Mouse (Mus musculus) stomach, embryonic 15.5 days (tissue): Measurements from ENCODE around the gene Rtl10. TPM values are rescaled to one million over a fixed set of nuclear protein-coding genes. Genes with fewer than 3 reads are reported as not detected.
"Not testable (repeated sequence)": the region's sequence is repeated elsewhere in the genome, so short reads cannot be mapped to it uniquely, and the experiment has no call there.

Source experiments
- ATAC-seq: fragments of 200-750 bp; cut with Nextera tagmentation; 2 replicates; pipeline ENCODE4 v1.8.0; 2017; ENCODE audit warnings: low read depth, moderate number of reproducible peaks, moderate TSS enrichment; ENCODE audit not compliant: insufficient read depth, low FRiP score
- H3K27ac ChIP-seq: fragments of 300-500 bp; sonication (generic); 2 replicates; pipeline ENCODE4 v1.5.1; 2015; ENCODE audit warnings: mild to moderate bottlenecking, inconsistent platforms
- H3K27me3 ChIP-seq: fragments of 300-500 bp; sonication (generic); replicated peaks from 2 replicates; pipeline ENCODE4 v1.6.1; 2015; ENCODE audit warnings: inconsistent platforms
- H3K36me3 ChIP-seq: fragments of 300-500 bp; sonication (generic); 2 replicates; pipeline ENCODE4 v1.6.1; 2015; ENCODE audit warnings: inconsistent platforms
- H3K4me1 ChIP-seq: fragments of 300-500 bp; sonication (generic); 2 replicates; pipeline ENCODE4 v1.6.1; 2015; ENCODE audit warnings: inconsistent platforms
- H3K4me2 ChIP-seq: fragments of 300-500 bp; sonication (generic); 2 replicates; pipeline ENCODE4 v1.6.1; 2015; ENCODE audit warnings: mild to moderate bottlenecking, inconsistent platforms
- H3K4me3 ChIP-seq: fragments of 300-500 bp; sonication (generic); replicated peaks from 2 replicates; pipeline ENCODE4 v1.5.1; 2015; ENCODE audit warnings: inconsistent platforms
- H3K9ac ChIP-seq: fragments of 300-500 bp; sonication (generic); 2 replicates; pipeline ENCODE4 v1.6.1; 2015; ENCODE audit warnings: inconsistent platforms
- H3K9me3 ChIP-seq: fragments of 300-500 bp; sonication (generic); 2 replicates; pipeline ENCODE4 v1.6.1; 2016; ENCODE audit warnings: inconsistent platforms
- WGBS: fragments of 180-500 bp; shearing (Covaris S2); methylation state at CpG from one replicate; pipeline ENCODE4 v1.1.7; 2015; 5-methylcytosine and 5-hydroxymethylcytosine counted together
- polyA plus RNA-seq: library from polyadenylated mRNA; unstranded; fragments of >200 nt; fragmentation: Nextera tagmentation; extraction: Ambion mirVana; gene quantifications from 2 replicates; pipeline ENCODE4 v1.2.1, GENCODE M21; 2015

The Rtl10 gene
- polyA plus RNA-seq, 1 experiment from 2014 or later: 2.7 TPM

DNA sequence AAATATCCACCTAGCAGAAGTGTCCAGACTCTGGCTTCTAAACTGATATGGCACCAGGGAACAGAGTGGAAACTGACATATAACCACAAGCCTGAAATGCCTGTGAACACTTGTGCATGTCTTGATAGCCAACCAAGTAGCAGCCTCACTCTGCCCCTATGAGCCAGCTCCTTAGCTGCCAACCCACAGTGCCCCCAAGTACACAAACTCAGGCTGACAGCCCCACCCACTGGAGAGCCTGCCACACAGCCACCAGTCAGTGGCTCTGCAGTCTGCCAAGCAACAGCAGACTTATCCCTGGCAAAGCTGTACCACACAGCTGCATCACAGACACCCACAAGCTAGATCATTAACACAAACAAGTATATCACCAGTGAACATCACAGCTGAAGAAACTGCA lies 19.4 kb downstream of the Rtl10 start:
- H3K4me3 ChIP-seq: no peak overlapping the region
- H3K4me2 ChIP-seq: no peak overlapping the region
- H3K4me1 ChIP-seq: no peaks in the 10 kb centered on the region
- no peaks in the 10 kb centered on the region for H3K9me3 ChIP-seq
- H3K9ac ChIP-seq: no peak overlapping the region
- ATAC-seq: no peak
- no peaks in the 10 kb centered on the region for H3K36me3 ChIP-seq
- no peaks in the 10 kb centered on the region for H3K27me3 ChIP-seq
- no peak overlapping the region for H3K27ac ChIP-seq

DNA sequence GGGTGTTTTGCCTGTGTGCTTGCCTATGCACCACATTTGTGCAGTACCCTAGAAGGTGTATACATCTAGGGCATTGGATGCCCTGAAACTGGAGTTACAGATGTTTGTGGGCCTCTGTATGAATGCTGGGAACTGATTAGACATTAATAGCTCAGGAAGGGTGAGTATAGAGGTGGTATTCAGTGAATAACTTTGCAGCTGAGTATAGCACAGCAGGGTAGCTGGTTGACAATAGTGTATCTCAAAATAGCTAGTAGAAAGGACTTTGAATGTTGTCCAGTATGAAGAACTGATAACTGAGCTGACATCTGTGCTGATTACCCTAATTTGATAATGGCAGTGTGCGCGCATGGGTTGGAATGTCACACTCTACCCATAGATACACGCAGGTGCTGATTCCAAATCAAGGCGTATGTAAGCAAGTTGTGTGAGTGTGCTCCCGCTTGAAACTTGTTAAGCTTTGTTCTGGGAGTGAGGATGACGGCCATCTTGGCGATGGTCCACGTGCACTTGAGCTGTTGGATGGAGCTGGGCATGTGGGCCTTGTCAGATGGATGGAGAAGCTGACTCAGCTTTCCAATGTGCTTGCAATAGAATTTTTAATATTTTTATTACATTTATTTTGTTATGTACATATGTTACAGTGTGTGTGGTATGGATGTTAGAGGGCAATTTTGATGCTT lies 25.0 kb downstream of the Rtl10 start:
- no peak for ATAC-seq
- no peaks in the 10 kb centered on the region for H3K4me1 ChIP-seq
- WGBS: 85% methylated on average over 8 of the region's 8 CpGs
- H3K36me3 ChIP-seq: no peaks in the 10 kb centered on the region
- no peak overlapping the region for H3K9ac ChIP-seq
- H3K9me3 ChIP-seq: no peaks in the 10 kb centered on the region
- no peak overlapping the region for H3K4me3 ChIP-seq
- no peak overlapping the region for H3K27ac ChIP-seq
- H3K4me2 ChIP-seq: no peak overlapping the region
- H3K27me3 ChIP-seq: no peaks in the 10 kb centered on the region

DNA sequence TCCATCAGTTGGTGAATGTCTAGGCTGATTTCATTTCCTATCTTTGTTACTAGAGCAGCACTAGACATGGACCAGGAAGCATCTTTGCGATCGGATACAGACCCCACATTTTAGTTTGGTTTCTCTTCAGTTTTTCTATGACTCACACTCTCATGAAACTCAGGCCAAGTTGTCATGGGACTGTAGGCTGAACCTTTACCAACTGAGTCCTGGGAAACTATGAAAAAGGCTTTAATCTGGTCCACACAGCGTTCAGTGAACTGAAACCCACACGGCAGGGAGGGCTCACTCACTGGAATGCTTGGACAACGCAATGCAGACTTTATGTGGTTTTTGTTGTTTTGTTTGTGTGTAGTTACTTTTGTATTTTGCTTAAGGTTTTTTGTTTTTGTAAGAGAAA lies 30.0 kb downstream of the Rtl10 start:
- H3K4me3 ChIP-seq: no peak overlapping the region
- no peaks in the 10 kb centered on the region for H3K36me3 ChIP-seq
- no peak for ATAC-seq
- H3K9me3 ChIP-seq: no peaks in the 10 kb centered on the region
- 89% methylated on average over 5 of the region's 5 CpGs for WGBS
- H3K27ac ChIP-seq: no peak overlapping the region
- H3K27me3 ChIP-seq: no peaks in the 10 kb centered on the region
- no peaks in the 10 kb centered on the region for H3K4me1 ChIP-seq
- no peak overlapping the region for H3K9ac ChIP-seq
- no peak overlapping the region for H3K4me2 ChIP-seq

DNA sequence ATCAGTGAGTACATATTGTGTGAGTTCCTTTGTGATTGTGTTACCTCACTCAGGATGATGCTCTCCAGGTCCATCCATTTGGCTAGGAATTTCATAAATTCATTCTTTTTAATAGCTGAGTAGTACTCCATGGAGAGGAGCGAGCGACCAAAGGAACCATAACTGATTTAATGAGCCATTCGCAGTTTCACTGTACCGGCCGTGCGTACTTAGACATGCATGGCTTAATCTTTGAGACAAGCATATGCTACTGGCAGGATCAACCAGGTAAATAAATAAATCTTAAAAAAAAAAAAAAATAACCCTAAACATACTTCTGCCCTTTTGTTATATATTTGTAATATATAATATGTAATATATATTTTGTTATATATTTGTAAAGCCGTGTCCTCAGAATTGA lies 34.4 kb downstream of the Rtl10 start:
- not testable (repeated sequence) for H3K9ac ChIP-seq, H3K27ac ChIP-seq, H3K27me3 ChIP-seq, H3K4me1 ChIP-seq, H3K4me3 ChIP-seq, H3K36me3 ChIP-seq, H3K4me2 ChIP-seq, H3K9me3 ChIP-seq
- 93% methylated on average over 7 of the region's 7 CpGs for WGBS
- ATAC-seq: peak; percentile 100

DNA sequence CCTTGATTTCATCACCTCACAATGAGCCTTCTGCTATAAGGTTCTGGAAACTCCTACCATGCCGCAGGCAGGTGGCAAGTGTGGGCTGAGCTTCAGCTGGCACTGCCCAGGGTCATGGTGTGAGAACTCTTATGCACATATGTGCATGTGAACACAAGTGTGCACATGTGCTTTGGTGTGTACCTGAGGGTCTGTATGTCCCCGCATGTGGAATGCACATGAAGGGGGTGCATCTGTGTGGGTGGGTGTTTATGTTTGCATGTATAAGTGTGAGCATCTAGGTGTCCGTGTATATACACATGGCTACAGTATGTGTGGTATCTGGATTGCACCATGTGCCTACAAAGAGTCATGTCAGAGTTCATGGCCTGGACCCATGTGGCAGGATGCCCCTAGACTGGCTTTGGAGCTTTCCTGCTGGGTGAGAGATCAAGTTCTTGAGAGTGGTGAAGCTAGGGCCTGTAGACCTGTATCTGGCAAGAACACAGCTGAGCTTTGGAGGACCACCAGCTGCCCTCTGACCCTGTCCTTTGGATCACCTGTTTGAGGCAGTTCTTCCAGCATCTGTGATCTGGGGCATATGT lies 38.8 kb downstream of the Rtl10 start:
- WGBS: 86% methylated on average over 3 of the region's 3 CpGs
- H3K4me1 ChIP-seq: no peaks in the 10 kb centered on the region

DNA sequence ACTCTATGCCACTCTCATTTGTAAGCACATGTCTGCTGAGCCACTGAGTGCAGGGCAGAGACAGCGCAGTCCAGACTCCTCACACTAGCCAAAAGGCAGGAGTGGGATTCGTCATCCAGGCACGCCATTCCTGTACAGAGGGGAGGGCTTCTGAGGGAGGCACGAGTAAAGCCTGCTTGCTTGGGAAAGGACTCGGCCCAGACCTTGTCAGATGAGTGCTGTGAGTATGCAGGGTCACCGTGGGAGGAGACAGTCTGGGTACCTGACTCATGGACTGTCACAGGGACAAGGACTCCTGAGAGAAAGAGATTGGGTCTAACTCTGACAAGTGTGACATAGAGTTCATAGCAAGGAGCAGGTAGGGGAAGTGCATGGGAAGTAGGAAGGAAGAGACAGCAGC lies 40.6 kb downstream of the Rtl10 start:
- Histone ChIP-seq H3K4me1 (no peaks in the 10 kb centered on the region), H3K36me3 (no peaks in the 10 kb centered on the region), H3K4me3 (no peak overlapping the region), H3K9me3 (no peaks in the 10 kb centered on the region), H3K27me3 (no peaks in the 10 kb centered on the region), H3K4me2 (no peak overlapping the region), H3K27ac (no peak overlapping the region), H3K9ac (no peak overlapping the region)
- ATAC-seq: no peak
- WGBS: 56% methylated on average over 6 of the region's 6 CpGs

More for the DNA sequence above, 38.8 kb downstream of the Rtl10 start:
- Histone ChIP-seq H3K9ac (no peak overlapping the region), H3K27me3 (no peaks in the 10 kb centered on the region), H3K36me3 (no peaks in the 10 kb centered on the region), H3K4me2 (no peak overlapping the region), H3K9me3 (no peaks in the 10 kb centered on the region), H3K4me3 (no peak overlapping the region), H3K27ac (no peak overlapping the region)
- no peak for ATAC-seq

DNA sequence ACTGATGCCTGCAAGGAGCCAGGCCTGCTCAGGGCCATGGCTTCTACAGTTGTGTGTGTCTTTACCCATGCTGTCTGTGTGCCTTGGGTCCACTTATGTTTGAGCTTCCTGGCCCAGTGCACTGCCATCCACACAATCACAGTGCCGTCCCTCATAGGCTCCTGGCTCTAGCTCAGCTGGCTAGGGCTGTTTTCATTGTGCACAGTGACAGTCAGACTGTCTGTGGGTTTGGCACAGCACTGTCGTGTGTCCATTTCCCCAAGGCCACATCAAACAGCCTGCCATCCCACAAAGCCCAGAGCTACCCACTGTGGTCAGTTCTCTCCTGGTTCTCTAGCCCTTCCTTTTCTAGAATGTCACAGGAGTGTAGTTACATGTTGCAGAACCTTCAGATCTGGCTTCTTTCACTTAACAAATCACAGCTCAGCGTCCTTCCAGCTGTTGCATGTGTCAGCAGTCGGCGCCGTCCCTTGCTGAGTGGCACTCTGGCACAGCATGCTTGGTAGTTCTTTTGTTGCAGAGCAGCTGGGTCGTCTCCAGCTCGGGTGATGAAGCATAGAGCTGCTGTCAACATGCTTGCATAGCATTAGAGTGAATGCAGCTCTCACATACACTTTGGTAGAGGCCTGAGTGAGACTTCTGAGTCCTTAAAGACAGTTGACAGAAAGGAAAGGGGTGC lies 44.6 kb downstream of the Rtl10 start:
- no peak overlapping the region for H3K4me3 ChIP-seq
- H3K4me2 ChIP-seq: no peak overlapping the region
- WGBS: 62% methylated on average over 8 of the region's 8 CpGs
- no peak for ATAC-seq
- H3K27me3 ChIP-seq: no peaks in the 10 kb centered on the region
- no peaks in the 10 kb centered on the region for H3K9me3 ChIP-seq
- H3K4me1 ChIP-seq: no peaks in the 10 kb centered on the region
- no peak overlapping the region for H3K9ac ChIP-seq
- H3K27ac ChIP-seq: no peak overlapping the region
- H3K36me3 ChIP-seq: no peaks in the 10 kb centered on the region

DNA sequence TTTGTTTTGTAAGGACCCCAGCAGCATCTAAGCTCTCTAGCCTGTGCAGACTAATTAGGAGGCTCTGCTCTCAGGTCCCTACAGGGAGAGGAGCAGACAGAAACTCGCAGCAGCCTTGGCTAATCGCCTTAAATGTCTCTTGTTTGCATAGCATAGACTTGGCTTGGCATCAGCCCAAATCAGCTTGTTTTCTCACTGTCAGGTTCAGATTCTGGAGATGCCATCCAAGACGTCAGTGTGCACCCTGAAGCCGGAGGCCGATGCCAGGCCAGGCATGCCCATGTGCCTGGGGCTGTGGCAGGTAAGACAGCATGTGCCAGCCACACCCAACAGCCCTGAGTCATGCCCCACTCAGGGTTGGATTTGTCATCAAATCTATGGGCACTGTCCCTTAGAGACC lies 49.2 kb downstream of the Rtl10 start:
- WGBS: 71% methylated on average over 5 of the region's 5 CpGs
- H3K4me1 ChIP-seq: no peaks in the 10 kb centered on the region
- no peak for ATAC-seq
- H3K9ac ChIP-seq: no peak overlapping the region
- H3K27me3 ChIP-seq: no peaks in the 10 kb centered on the region
- H3K4me3 ChIP-seq: no peak overlapping the region
- H3K4me2 ChIP-seq: no peak overlapping the region
- H3K36me3 ChIP-seq: no peaks in the 10 kb centered on the region
- H3K27ac ChIP-seq: no peak overlapping the region
- no peaks in the 10 kb centered on the region for H3K9me3 ChIP-seq

Other genes with a start within 250 kb of the Rtl10 start
- gene Gm49776, start 240.6 kb upstream of the Rtl10 start, polyA plus RNA-seq: 1.1 TPM in 2 replicates
- 25.9 and 28.2 TPM in 2 replicates for gene Dgcr8, start 209.7 kb upstream of the Rtl10 start, polyA plus RNA-seq
- 29.0 and 34.9 TPM in 2 replicates for gene Tango2, start 150.8 kb upstream of the Rtl10 start, polyA plus RNA-seq
- gene Arvcf, start 150.7 kb upstream of the Rtl10 start, polyA plus RNA-seq: 25.3 and 28.7 TPM in 2 replicates
- gene Txnrd2, start 72.5 kb upstream of the Rtl10 start, polyA plus RNA-seq: 24.4 and 26.1 TPM in 2 replicates
- 95.5 and 101 TPM in 2 replicates for gene Comt, start 72.0 kb upstream of the Rtl10 start, polyA plus RNA-seq
- 13.1 and 14.1 TPM in 2 replicates for gene Gnb1l, start 188 bp upstream of the Rtl10 start, polyA plus RNA-seq
- gene Tbx1, start 91.8 kb downstream of the Rtl10 start, polyA plus RNA-seq: 0.85 and 1.1 TPM in 2 replicates
- 1.3 and 1.6 TPM in 2 replicates for gene Gp1bb, start 123.5 kb downstream of the Rtl10 start, polyA plus RNA-seq
- 2.6 and 3.4 TPM in 2 replicates for gene Gm49601, start 127.5 kb downstream of the Rtl10 start, polyA plus RNA-seq
- gene Sept5, start 131.1 kb downstream of the Rtl10 start, polyA plus RNA-seq: 21.7 and 22.9 TPM in 2 replicates